Mouse (Mus musculus) lung, postnatal 0 days (tissue): ENCODE results near the gene Etfb. TPM values are rescaled to one million over a fixed set of nuclear protein-coding genes. Genes with fewer than 3 reads are reported as not detected.
"Not testable (repeated sequence)": the region's sequence is repeated elsewhere in the genome, so short reads cannot be mapped to it uniquely, and the experiment has no call there.

Experiments
- ATAC-seq: fragments of 200-750 bp; cut with Nextera tagmentation; 2 replicates; pipeline ENCODE4 v1.8.0; 2017; ENCODE audit warnings: moderate library complexity
- DNase-seq: peaks from one replicate; pipeline ENCODE4 v3.0.0-alpha.2; 2016; ENCODE audit warnings: low spot score
- H3K27ac ChIP-seq: fragments of 300-500 bp; sonication (generic); 2 replicates; pipeline ENCODE4 v1.5.1; 2014; ENCODE audit warnings: antibody characterized with exemption, mild to moderate bottlenecking, low read length, mixed read lengths
- H3K27me3 ChIP-seq: fragments of 300-500 bp; sonication (generic); replicated peaks from 2 replicates; pipeline ENCODE4 v1.6.1; 2014; ENCODE audit warnings: low read length, mixed read lengths; ENCODE audit not compliant: insufficient read depth
- H3K36me3 ChIP-seq: fragments of 300-500 bp; sonication (generic); 2 replicates; pipeline ENCODE4 v1.6.1; 2014; ENCODE audit warnings: low read length, mixed read lengths; ENCODE audit not compliant: insufficient read depth
- H3K4me1 ChIP-seq: fragments of 300-500 bp; sonication (generic); 2 replicates; pipeline ENCODE4 v1.6.1; 2014; ENCODE audit warnings: antibody characterized with exemption, low read depth, low read length, mixed read lengths; ENCODE audit not compliant: insufficient read depth
- H3K4me2 ChIP-seq: fragments of 300-500 bp; sonication (generic); replicated peaks from 2 replicates; pipeline ENCODE4 v1.6.1; 2014; ENCODE audit warnings: low read depth, mild to moderate bottlenecking, low read length, moderate library complexity, mixed read lengths
- H3K4me3 ChIP-seq: fragments of 300-500 bp; sonication (generic); 2 replicates; pipeline ENCODE4 v1.5.1; 2014; ENCODE audit warnings: low read depth, low read length
- H3K9ac ChIP-seq: fragments of 300-500 bp; sonication (generic); replicated peaks from 2 replicates; pipeline ENCODE4 v1.6.1; 2014; ENCODE audit warnings: low read depth, mild to moderate bottlenecking
- H3K9me3 ChIP-seq: fragments of 300-500 bp; sonication (generic); 2 replicates; pipeline ENCODE4 v1.6.1; 2016; ENCODE audit warnings: low read length, mixed read lengths
- CTCF ChIP-seq: IDR thresholded peaks from 2 replicates; pipeline ENCODE4 v1.5.1; 2016; ENCODE audit warnings: antibody characterized with exemption, mild to moderate bottlenecking
- EP300 ChIP-seq: IDR thresholded peaks from 2 replicates; pipeline ENCODE4 v1.6.1; 2016; ENCODE audit warnings: antibody characterized with exemption, mild to moderate bottlenecking, control low read depth
- WGBS: fragments of 180-500 bp; shearing (Covaris S2); extraction: QIAGEN DNeasy Blood & Tissue Kit; methylation state at CpG from one replicate; pipeline ENCODE4 v1.1.7; 2014; 5-methylcytosine and 5-hydroxymethylcytosine counted together
- polyA plus RNA-seq: library from polyadenylated mRNA; unstranded; fragments of >200 nt; fragmentation: Nextera tagmentation; extraction: Ambion mirVana; gene quantifications from 2 replicates; pipeline ENCODE4 v1.2.1, GENCODE M21; 2015

Gene Etfb
- polyA plus RNA-seq = 356 and 377 TPM in 2 replicates

DNA sequence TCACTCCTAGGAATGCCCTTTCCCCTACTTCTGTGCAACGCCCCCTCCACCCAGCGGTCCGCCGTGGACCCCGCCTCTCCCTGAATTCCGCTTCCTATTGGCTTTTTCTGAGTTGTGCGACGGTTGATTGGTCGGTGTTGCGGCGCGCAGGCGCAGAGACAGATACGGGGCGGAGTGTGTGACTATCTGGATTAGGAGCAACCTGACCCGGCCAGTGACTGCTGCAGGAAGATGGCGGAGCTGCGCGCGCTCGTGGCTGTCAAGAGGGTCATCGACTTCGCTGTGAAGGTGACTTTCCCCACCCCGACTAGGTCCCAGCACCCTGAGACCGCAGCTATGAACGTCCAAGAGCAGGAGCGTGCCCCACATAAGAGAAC, at the start of gene Etfb, which contains the start of gene Gm45233:
Etfb (plus strand) TSS at position 167 of the 377 bp plus-strand sequence.
Gm45233 (plus strand) TSS at position 212 of the 377 bp plus-strand sequence.
- Histone ChIP-seq H3K27me3 (no peaks in the 10 kb centered on the region), H3K9ac (peak within 1 kb of the TSS; percentile 55), H3K36me3 (no peaks in the 10 kb centered on the region), H3K27ac (peak within 1 kb of the TSS; percentile 99), H3K4me2 (peak within 1 kb of the TSS; percentile 89), H3K4me1 (peaks cover 13% of the 10 kb centered on the region; the same call in 1 of the 2 replicates), H3K4me3 (peak within 1 kb of the TSS; percentile 55), H3K9me3 (no peaks in the 10 kb centered on the region)
- ATAC-seq = peak; percentile 96
- WGBS = under 1% methylated on average over 27 of the region's 27 CpGs
- TF ChIP-seq CTCF (peak; percentile 10; the same call in 1 of the 2 replicates), EP300 (no peak; the same call in 1 of the 2 replicates)
- peak; percentile 99 for DNase-seq

DNA sequence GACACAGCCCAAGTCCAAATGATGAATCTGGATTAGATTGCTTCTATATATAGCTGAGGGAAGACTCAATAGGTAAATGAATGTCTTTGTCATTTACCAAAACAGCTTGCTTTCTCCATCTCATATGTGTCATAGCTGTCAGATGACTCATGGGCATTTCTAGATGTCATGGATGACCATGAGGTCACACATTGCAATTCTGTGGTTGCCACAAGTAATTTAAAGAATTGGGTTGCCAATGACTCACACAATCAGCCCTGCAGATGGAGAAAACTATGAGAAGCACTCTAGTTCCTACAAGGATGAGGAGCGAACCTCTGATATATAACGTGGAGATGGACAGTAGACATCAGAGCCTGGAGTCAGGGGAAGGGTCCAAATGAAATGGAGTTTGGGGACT, 44.4 kb upstream of the Etfb start:
- H3K36me3 ChIP-seq = no peaks in the 10 kb centered on the region
- H3K9ac ChIP-seq = no peak overlapping the region
- no peak overlapping the region for H3K4me2 ChIP-seq
- no peak overlapping the region for H3K4me3 ChIP-seq
- DNase-seq (no peak), ATAC-seq (no peak)
- no peaks in the 10 kb centered on the region for H3K4me1 ChIP-seq
- 80% methylated on average over 2 of the region's 2 CpGs for WGBS
- H3K27me3 ChIP-seq = no peaks in the 10 kb centered on the region
- no peak for TF ChIP-seq EP300
- no peak for TF ChIP-seq CTCF
- H3K27ac ChIP-seq = no peak overlapping the region
- H3K9me3 ChIP-seq = no peaks in the 10 kb centered on the region

DNA sequence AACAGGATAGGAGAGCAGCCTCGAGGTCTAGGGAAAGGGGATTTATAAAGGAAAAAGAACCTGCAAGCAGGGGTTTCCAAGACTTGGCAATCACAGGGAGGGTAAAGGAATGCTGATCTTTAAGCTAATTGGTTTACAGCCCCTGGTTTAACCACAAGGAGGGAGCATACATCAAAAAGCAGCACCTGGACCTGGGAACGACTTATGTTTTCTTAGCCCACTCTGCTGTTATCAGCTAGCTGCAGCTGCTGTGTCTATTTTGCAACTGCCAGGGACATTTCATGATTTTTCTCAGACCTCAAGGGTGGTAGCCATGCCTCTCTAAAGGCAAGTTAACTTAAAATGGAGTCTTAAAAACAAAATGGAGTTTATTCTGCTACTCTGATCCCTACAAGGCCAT, 41.2 kb upstream of the Etfb start:
- Histone ChIP-seq H3K4me1 (no peaks in the 10 kb centered on the region), H3K4me3 (no peak overlapping the region), H3K4me2 (no peak overlapping the region), H3K27ac (no peak overlapping the region), H3K9me3 (no peaks in the 10 kb centered on the region), H3K9ac (no peak overlapping the region), H3K36me3 (no peaks in the 10 kb centered on the region), H3K27me3 (no peaks in the 10 kb centered on the region)
- 23% methylated on average over 2 of the region's 2 CpGs for WGBS
- DNase-seq (no peak), ATAC-seq (no peak)
- TF ChIP-seq CTCF (no peak), EP300 (no peak)

DNA sequence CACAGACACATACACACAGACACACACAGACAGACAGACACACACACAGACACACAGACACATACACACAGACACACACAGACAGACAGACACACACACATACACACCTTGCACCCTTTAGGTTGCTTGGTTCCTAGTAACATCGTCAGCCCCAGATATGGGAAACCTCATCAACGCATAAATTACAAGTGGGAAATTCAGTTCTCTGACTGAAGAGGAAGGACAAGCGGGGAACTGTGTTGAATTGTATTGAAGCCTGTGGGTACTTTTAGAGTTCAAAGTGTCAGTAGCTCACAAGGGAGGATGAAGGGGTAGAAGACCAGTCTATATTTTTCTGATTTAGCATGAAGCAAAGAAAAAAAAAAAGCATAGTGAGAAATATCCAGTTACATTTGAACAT, 36.3 kb upstream of the Etfb start:
- Histone ChIP-seq H3K9ac (no peak overlapping the region), H3K36me3 (no peaks in the 10 kb centered on the region), H3K4me1 (no peaks in the 10 kb centered on the region), H3K9me3 (no peaks in the 10 kb centered on the region), H3K4me3 (no peak overlapping the region), H3K27me3 (no peaks in the 10 kb centered on the region), H3K27ac (no peak overlapping the region), H3K4me2 (no peak overlapping the region)
- ATAC-seq (no peak), DNase-seq (no peak)
- TF ChIP-seq CTCF (no peak), EP300 (no peak)
- 70% methylated on average over 3 of the region's 3 CpGs for WGBS

DNA sequence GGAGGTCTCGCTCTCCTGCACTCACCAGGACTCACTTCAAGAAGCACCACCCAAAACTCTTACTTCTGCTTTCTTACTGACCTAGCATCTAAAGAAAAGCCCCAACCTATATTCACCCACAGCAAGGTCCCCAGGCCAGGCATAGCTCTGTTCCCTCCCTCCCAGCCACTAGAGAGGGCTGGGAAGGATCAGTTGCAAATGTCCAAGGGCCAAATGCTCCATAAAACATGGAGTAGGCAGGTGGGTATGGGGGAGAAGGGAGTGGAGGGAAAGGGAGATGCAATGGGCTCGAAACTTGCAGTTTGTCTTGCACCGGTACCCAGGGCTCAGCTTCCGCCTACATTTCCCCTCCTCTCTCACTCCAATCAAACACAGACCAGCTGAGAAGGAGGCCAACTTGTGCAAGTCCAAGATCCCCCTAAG, 35.7 kb upstream of the Etfb start, which contains the start of gene Siglecg:
Siglecg (plus strand) TSS at position 74 of the 423 bp plus-strand sequence.
- H3K9ac ChIP-seq = no peak within 1 kb of the TSS
- no peak within 1 kb of the TSS for H3K27ac ChIP-seq
- no peaks in the 10 kb centered on the region for H3K36me3 ChIP-seq
- no peaks in the 10 kb centered on the region for H3K27me3 ChIP-seq
- DNase-seq = no peak
- ATAC-seq = no peak
- H3K4me3 ChIP-seq = no peak within 1 kb of the TSS
- H3K9me3 ChIP-seq = no peaks in the 10 kb centered on the region
- no peaks in the 10 kb centered on the region for H3K4me1 ChIP-seq
- H3K4me2 ChIP-seq = no peak within 1 kb of the TSS
- no peak for TF ChIP-seq CTCF
- no peak for TF ChIP-seq EP300
- 54% methylated on average over 4 of the region's 4 CpGs for WGBS

DNA sequence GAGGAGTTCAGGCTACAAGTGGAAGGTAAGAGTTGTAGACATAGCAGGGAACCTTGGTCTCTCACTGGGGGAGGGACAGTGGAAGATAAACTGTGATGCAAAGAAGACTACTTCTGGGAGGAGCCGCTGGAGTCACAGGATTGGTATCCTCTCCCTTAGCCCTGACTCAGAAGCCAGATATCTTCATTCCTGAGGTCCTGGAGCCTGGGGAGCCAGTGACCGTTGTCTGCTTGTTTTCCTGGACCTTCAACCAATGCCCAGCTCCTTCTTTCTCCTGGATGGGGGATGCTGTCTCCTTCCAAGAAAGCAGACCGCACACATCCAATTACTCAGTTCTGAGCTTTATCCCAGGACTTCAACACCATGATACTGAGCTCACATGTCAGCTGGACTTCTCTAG, 34.8 kb upstream of the Etfb start:
- H3K4me3 ChIP-seq = no peak overlapping the region
- no peak for TF ChIP-seq CTCF
- TF ChIP-seq EP300 = no peak
- H3K27ac ChIP-seq = no peak overlapping the region
- no peaks in the 10 kb centered on the region for H3K4me1 ChIP-seq
- H3K36me3 ChIP-seq = no peaks in the 10 kb centered on the region
- H3K27me3 ChIP-seq = no peaks in the 10 kb centered on the region
- ATAC-seq (no peak), DNase-seq (no peak)
- no peaks in the 10 kb centered on the region for H3K9me3 ChIP-seq
- H3K4me2 ChIP-seq = no peak overlapping the region
- 70% methylated on average over 3 of the region's 3 CpGs for WGBS
- H3K9ac ChIP-seq = no peak overlapping the region

DNA sequence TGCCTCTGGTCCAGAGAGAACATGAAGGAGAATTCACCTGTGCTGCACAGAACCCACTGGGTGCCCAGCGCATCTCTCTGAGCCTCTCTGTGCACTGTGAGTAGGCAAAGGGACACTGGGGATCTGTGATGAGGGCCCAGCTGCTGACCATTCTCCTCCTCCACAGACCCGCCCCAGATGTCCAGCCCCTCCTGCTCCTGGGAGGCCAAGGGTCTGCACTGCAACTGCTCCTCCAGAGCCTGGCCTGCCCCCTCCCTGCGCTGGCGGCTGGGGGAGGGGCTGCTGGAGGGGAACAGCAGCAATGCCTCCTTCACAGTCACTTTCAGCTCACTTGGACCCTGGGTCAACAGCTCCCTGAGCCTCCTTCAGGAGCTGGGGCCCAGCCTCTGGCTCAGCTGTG, 32.2 kb upstream of the Etfb start:
- H3K36me3 ChIP-seq, H3K9ac ChIP-seq, ATAC-seq, H3K27ac ChIP-seq, H3K4me2 ChIP-seq, DNase-seq, H3K4me3 ChIP-seq, H3K27me3 ChIP-seq, H3K4me1 ChIP-seq, H3K9me3 ChIP-seq: not testable (repeated sequence)
- 42% methylated on average over 2 of the region's 4 CpGs for WGBS
